Mouse (Mus musculus): ENCODE measurements around the gene Tor3a. TPM values are rescaled to one million over a fixed set of nuclear protein-coding genes. Genes with fewer than 3 reads are reported as not detected.
A peak's percentile ranks its signal among the peaks of the same experiment; 100 is the strongest.

The Tor3a gene
- total and polyA plus RNA-seq, 3 experiments = 2.5 to 3.1 (median 2.6) TPM

DNA sequence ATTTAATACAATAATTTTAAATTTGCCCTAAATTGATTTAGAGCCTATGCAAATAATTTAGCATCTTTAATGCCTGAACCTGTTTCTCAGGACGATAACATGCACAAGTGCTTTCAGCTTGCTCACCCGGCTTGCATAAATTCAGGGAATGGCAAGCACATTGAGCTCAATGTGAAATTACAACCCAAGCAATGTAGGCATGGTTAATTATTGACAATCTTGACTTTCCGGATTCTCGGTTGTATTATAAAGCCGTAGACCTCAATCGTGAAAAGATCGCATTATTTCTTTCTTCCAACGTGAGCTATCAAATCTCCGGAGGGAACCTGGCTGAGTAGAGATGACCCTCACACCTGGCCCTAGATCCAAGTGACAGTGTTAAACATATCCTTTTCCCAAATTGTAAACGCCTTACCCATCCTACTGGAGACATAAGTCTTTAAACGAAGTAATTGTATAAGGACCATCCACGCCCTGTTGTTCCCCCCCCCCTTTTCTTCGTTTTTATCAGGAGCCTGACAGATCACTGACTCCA, 43.7 kb upstream of the Tor3a start:
- Histone ChIP-seq H3K9me3 (replicated peaks) (no peaks in the 10 kb centered on the region), H3K4me3 (ENCODE audit: low read depth, low read length) (peak overlapping the region; percentile 95), H3K36me3 (replicated peaks) (peaks cover 23% of the 10 kb centered on the region), H3K4me1 (ENCODE audit: insufficient read depth, low read depth, low read length) (peaks cover 58% of the 10 kb centered on the region), H3K27me3 (ENCODE audit: insufficient read depth, low read length) (no peaks in the 10 kb centered on the region)
- ATAC-seq (ENCODE audit: extremely low read depth, insufficient number of reproducible peaks, low FRiP score, poor library complexity, severe bottlenecking) (no peak), DNase-seq (ENCODE audit: low spot score) (no peak)
- TF ChIP-seq POLR2AphosphoS5 (IDR thresholded peaks at IDR 0.05; ENCODE audit: insufficient replicate concordance, low read depth, low read length) (no peak), GATA2 (IDR thresholded peaks at IDR 0.05; ENCODE audit: borderline replicate concordance, low read depth, low read length) (no peak), GATA1 (IDR thresholded peaks at IDR 0.05; ENCODE audit: borderline replicate concordance, low read length) (no peak), TAL1 (conservative IDR thresholded peaks at IDR 0.05; ENCODE audit: low read depth, low read length) (no peak), CTCF (IDR thresholded peaks at IDR 0.05; ENCODE audit: low read depth, low read length) (no peak)

GRCm38 (mm10) chr1:156716681-156717080, 42.5 kb upstream of the Tor3a start:
- Histone ChIP-seq H3K4me3 (ENCODE audit: low read depth, low read length) (no peak overlapping the region), H3K4me1 (ENCODE audit: insufficient read depth, low read depth, low read length) (peaks cover 50% of the 10 kb centered on the region), H3K27me3 (ENCODE audit: insufficient read depth, low read length) (no peaks in the 10 kb centered on the region), H3K36me3 (replicated peaks) (peaks cover 23% of the 10 kb centered on the region), H3K9me3 (replicated peaks) (no peaks in the 10 kb centered on the region)
- TF ChIP-seq GATA2 (IDR thresholded peaks at IDR 0.05; ENCODE audit: borderline replicate concordance, low read depth, low read length) (no peak), CTCF (IDR thresholded peaks at IDR 0.05; ENCODE audit: low read depth, low read length) (no peak), TAL1 (conservative IDR thresholded peaks at IDR 0.05; ENCODE audit: low read depth, low read length) (no peak), GATA1 (IDR thresholded peaks at IDR 0.05; ENCODE audit: borderline replicate concordance, low read length) (no peak), POLR2AphosphoS5 (IDR thresholded peaks at IDR 0.05; ENCODE audit: insufficient replicate concordance, low read depth, low read length) (no peak)
- ATAC-seq (ENCODE audit: extremely low read depth, insufficient number of reproducible peaks, low FRiP score, poor library complexity, severe bottlenecking) (no peak), DNase-seq (ENCODE audit: low spot score) (no peak)

DNA sequence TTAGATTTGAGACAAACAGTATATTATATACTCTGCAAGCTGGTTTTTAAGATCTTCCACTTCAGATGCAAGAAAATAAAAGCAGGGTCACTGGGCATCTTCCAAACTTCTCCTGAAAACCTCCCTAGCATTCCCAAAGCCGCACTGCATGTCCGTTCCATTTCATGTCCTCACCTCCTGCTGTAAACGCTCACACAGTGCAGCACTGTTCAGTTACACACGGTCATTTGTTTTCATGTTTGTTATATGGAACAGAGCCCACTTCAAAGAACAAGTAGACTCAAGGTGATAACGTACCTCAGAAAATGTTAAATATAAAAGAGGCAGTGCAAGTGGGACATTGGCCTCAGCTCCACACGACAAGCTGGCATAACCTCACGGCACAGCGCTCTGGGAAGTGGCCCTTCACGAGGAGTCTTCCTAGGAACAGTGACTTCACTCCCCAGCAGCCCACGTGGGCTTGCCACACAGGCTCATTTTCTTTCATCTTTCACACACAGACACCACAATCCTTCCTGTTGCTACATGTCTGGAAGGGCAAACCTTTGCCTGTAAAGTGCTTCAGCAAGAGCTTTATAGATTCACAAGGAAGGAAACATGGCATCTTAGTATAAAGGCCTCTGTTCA, 36.4 kb upstream of the Tor3a start:
- H3K36me3 ChIP-seq (replicated peaks) = peaks cover 57% of the 10 kb centered on the region
- H3K4me1 ChIP-seq (ENCODE audit: insufficient read depth, low read depth, low read length) = peaks cover 21% of the 10 kb centered on the region
- no peak for TF ChIP-seq CTCF (IDR thresholded peaks at IDR 0.05; ENCODE audit: low read depth, low read length)
- no peak for TF ChIP-seq GATA1 (IDR thresholded peaks at IDR 0.05; ENCODE audit: borderline replicate concordance, low read length)
- TF ChIP-seq TAL1 (conservative IDR thresholded peaks at IDR 0.05; ENCODE audit: low read depth, low read length) = no peak
- TF ChIP-seq POLR2AphosphoS5 (IDR thresholded peaks at IDR 0.05; ENCODE audit: insufficient replicate concordance, low read depth, low read length) = no peak
- TF ChIP-seq GATA2 (IDR thresholded peaks at IDR 0.05; ENCODE audit: borderline replicate concordance, low read depth, low read length) = no peak
- no peaks in the 10 kb centered on the region for H3K27me3 ChIP-seq (ENCODE audit: insufficient read depth, low read length)
- no peaks in the 10 kb centered on the region for H3K9me3 ChIP-seq (replicated peaks)
- no peak for DNase-seq (ENCODE audit: low spot score)
- no peak for ATAC-seq (ENCODE audit: extremely low read depth, insufficient number of reproducible peaks, low FRiP score, poor library complexity, severe bottlenecking)
- no peak overlapping the region for H3K4me3 ChIP-seq (ENCODE audit: low read depth, low read length)

DNA sequence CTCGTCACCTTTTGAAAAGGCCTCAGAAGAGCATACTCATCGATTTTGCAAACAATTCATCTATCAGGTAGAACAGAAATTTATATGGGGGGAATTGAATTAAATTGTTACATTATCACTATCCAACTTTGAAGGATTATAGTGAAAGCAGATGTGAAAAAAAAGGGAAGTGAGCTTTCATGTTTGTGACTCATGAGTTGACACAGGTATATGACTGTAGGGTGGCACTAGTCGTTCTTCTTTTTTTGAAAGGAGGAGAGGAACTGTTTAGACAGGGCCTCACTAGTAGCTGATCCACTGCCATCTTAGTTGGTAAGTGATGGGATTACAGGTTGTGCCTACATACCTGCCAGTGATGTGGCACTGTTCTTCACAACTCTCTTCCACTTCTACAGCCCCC, 34.5 kb upstream of the Tor3a start:
- H3K27me3 ChIP-seq (ENCODE audit: insufficient read depth, low read length) = no peaks in the 10 kb centered on the region
- H3K4me3 ChIP-seq (ENCODE audit: low read depth, low read length) = no peak overlapping the region
- peaks cover 17% of the 10 kb centered on the region for H3K4me1 ChIP-seq (ENCODE audit: insufficient read depth, low read depth, low read length)
- TF ChIP-seq POLR2AphosphoS5 (IDR thresholded peaks at IDR 0.05; ENCODE audit: insufficient replicate concordance, low read depth, low read length) = no peak
- no peak for TF ChIP-seq GATA2 (IDR thresholded peaks at IDR 0.05; ENCODE audit: borderline replicate concordance, low read depth, low read length)
- TF ChIP-seq GATA1 (IDR thresholded peaks at IDR 0.05; ENCODE audit: borderline replicate concordance, low read length) = no peak
- TF ChIP-seq CTCF (IDR thresholded peaks at IDR 0.05; ENCODE audit: low read depth, low read length) = no peak
- no peak for TF ChIP-seq TAL1 (conservative IDR thresholded peaks at IDR 0.05; ENCODE audit: low read depth, low read length)
- H3K36me3 ChIP-seq (replicated peaks) = peaks cover 64% of the 10 kb centered on the region
- H3K9me3 ChIP-seq (replicated peaks) = no peaks in the 10 kb centered on the region
- ATAC-seq (ENCODE audit: extremely low read depth, insufficient number of reproducible peaks, low FRiP score, poor library complexity, severe bottlenecking) = no peak
- DNase-seq (ENCODE audit: low spot score) = no peak

GRCm38 (mm10) chr1:156705696-156706285, 31.6 kb upstream of the Tor3a start:
- no peak for ATAC-seq (ENCODE audit: extremely low read depth, insufficient number of reproducible peaks, low FRiP score, poor library complexity, severe bottlenecking)
- no peak overlapping the region for H3K4me3 ChIP-seq (ENCODE audit: low read depth, low read length)

GRCm38 (mm10) chr1:156703444-156703843, 29.3 kb upstream of the Tor3a start:
- no peaks in the 10 kb centered on the region for H3K27me3 ChIP-seq (ENCODE audit: insufficient read depth, low read length)
- peaks cover 85% of the 10 kb centered on the region for H3K36me3 ChIP-seq (replicated peaks)
- no peak overlapping the region for H3K4me3 ChIP-seq (ENCODE audit: low read depth, low read length)
- H3K4me1 ChIP-seq (ENCODE audit: insufficient read depth, low read depth, low read length) = peaks cover 8% of the 10 kb centered on the region
- DNase-seq (ENCODE audit: low spot score) = no peak
- TF ChIP-seq CTCF (IDR thresholded peaks at IDR 0.05; ENCODE audit: low read depth, low read length) (no peak), POLR2AphosphoS5 (IDR thresholded peaks at IDR 0.05; ENCODE audit: insufficient replicate concordance, low read depth, low read length) (no peak), GATA1 (IDR thresholded peaks at IDR 0.05; ENCODE audit: borderline replicate concordance, low read length) (no peak), GATA2 (IDR thresholded peaks at IDR 0.05; ENCODE audit: borderline replicate concordance, low read depth, low read length) (no peak), TAL1 (conservative IDR thresholded peaks at IDR 0.05; ENCODE audit: low read depth, low read length) (no peak)
- H3K9me3 ChIP-seq (replicated peaks) = no peaks in the 10 kb centered on the region
- no peak for ATAC-seq (ENCODE audit: extremely low read depth, insufficient number of reproducible peaks, low FRiP score, poor library complexity, severe bottlenecking)

More at GRCm38 (mm10) chr1:156705696-156706285, 31.6 kb upstream of the Tor3a start:
- peaks cover 85% of the 10 kb centered on the region for H3K36me3 ChIP-seq (replicated peaks)
- no peaks in the 10 kb centered on the region for H3K27me3 ChIP-seq (ENCODE audit: insufficient read depth, low read length)
- no peak for DNase-seq (ENCODE audit: low spot score)
- H3K4me1 ChIP-seq (ENCODE audit: insufficient read depth, low read depth, low read length) = peaks cover 15% of the 10 kb centered on the region
- H3K9me3 ChIP-seq (replicated peaks) = no peaks in the 10 kb centered on the region
- TF ChIP-seq POLR2AphosphoS5 (IDR thresholded peaks at IDR 0.05; ENCODE audit: insufficient replicate concordance, low read depth, low read length) = no peak
- no peak for TF ChIP-seq GATA2 (IDR thresholded peaks at IDR 0.05; ENCODE audit: borderline replicate concordance, low read depth, low read length)
- TF ChIP-seq TAL1 (conservative IDR thresholded peaks at IDR 0.05; ENCODE audit: low read depth, low read length) = no peak
- no peak for TF ChIP-seq CTCF (IDR thresholded peaks at IDR 0.05; ENCODE audit: low read depth, low read length)
- TF ChIP-seq GATA1 (IDR thresholded peaks at IDR 0.05; ENCODE audit: borderline replicate concordance, low read length) = no peak
